Mouse (Mus musculus): Measurements from ENCODE around the gene Btbd35f4. TPM values are rescaled to one million over a fixed set of nuclear protein-coding genes. Genes with fewer than 3 reads are reported as not detected.
"Not testable (repeated sequence)": the region's sequence is repeated elsewhere in the genome, so short reads cannot be mapped to it uniquely, and the experiment has no call there.

Btbd35f4 gene
- not detected in 2 replicates for polyA plus RNA-seq (2014; fragmentation: Nextera tagmentation; extraction: Ambion mirVana)

GRCm38 (mm10) chrX:4800196-4800595 is at the start of gene Btbd35f4:
Gene Btbd35f4 (plus strand): TSS chrX:4800496.
- H3K4me3 ChIP-seq (ENCODE audit: low read depth, low read length); H3K9me3 ChIP-seq (replicated peaks; ENCODE audit: control insufficient read depth, low read length); ATAC-seq; H3K27me3 ChIP-seq (replicated peaks; ENCODE audit: control insufficient read depth, insufficient read depth, low read length); H3K4me1 ChIP-seq (ENCODE audit: control insufficient read depth, insufficient read depth, low read length); DNase-seq (ENCODE audit: low spot score); H3K4me2 ChIP-seq (ENCODE audit: low read length); H3K9ac ChIP-seq (ENCODE audit: low read length); H3K36me3 ChIP-seq (ENCODE audit: control insufficient read depth, insufficient read depth, low read length); H3K27ac ChIP-seq (ENCODE audit: low read depth, low read length): not testable (repeated sequence)
- no CpG with 5 or more reads among the region's 4 CpGs for WGBS

GRCm38 (mm10) chrX:4840016-4840415 is 39.7 kb downstream of the Btbd35f4 start:
- H3K4me2 ChIP-seq (ENCODE audit: low read length); DNase-seq (ENCODE audit: low spot score); H3K4me1 ChIP-seq (ENCODE audit: control insufficient read depth, insufficient read depth, low read length); H3K9me3 ChIP-seq (replicated peaks; ENCODE audit: control insufficient read depth, low read length); H3K27me3 ChIP-seq (replicated peaks; ENCODE audit: control insufficient read depth, insufficient read depth, low read length); H3K9ac ChIP-seq (ENCODE audit: low read length); H3K36me3 ChIP-seq (ENCODE audit: control insufficient read depth, insufficient read depth, low read length); H3K4me3 ChIP-seq (ENCODE audit: low read depth, low read length); H3K27ac ChIP-seq (ENCODE audit: low read depth, low read length); ATAC-seq: not testable (repeated sequence)
- WGBS = no CpG with 5 or more reads among the region's 1 CpGs

Other genes starting within 250 kb of the Btbd35f4 start
- not detected in 2 replicates for gene Btbd35f27, start 151.6 kb downstream of the Btbd35f4 start, polyA plus RNA-seq (2014; fragmentation: Nextera tagmentation; extraction: Ambion mirVana)

All from forebrain, embryonic 14.5 days (tissue).